Mouse (Mus musculus): ENCODE results near the gene Dapk2. TPM values are rescaled to one million over a fixed set of nuclear protein-coding genes. Genes with fewer than 3 reads are reported as not detected.

Dapk2 gene
- polyA plus RNA-seq, 1 experiment from 2014 or later = 4.4 TPM

GRCm38 (mm10) chr9:66218917-66219725 lies 61.1 kb downstream of the Dapk2 start:
- ATAC-seq (replicated peaks; ENCODE audit: low FRiP score, low TSS enrichment, low read depth) (no peak), DNase-seq (ENCODE audit: low spot score) (no peak)
- Histone ChIP-seq H3K36me3 (ENCODE audit: control insufficient read depth, insufficient read depth, low read length) (no peaks in the 10 kb centered on the region), H3K4me1 (replicated peaks; ENCODE audit: control insufficient read depth, insufficient read depth, low read length) (peaks cover 5% of the 10 kb centered on the region; the same call in 1 of the 2 replicates), H3K27ac (ENCODE audit: low read depth) (no peak overlapping the region), H3K4me3 (ENCODE audit: low read depth, low read length) (no peak overlapping the region), H3K27me3 (replicated peaks; ENCODE audit: control insufficient read depth, insufficient read depth, low read length) (no peaks in the 10 kb centered on the region), H3K9ac (ENCODE audit: low read length) (no peak overlapping the region), H3K4me2 (ENCODE audit: low read length) (no peak overlapping the region), H3K9me3 (ENCODE audit: control insufficient read depth, low read length) (no peaks in the 10 kb centered on the region)
- 78% methylated on average over 10 of the region's 10 CpGs for WGBS

GRCm38 (mm10) chr9:66223872-66224271 lies 65.8 kb downstream of the Dapk2 start:
- DNase-seq (ENCODE audit: low spot score) (no peak), ATAC-seq (replicated peaks; ENCODE audit: low FRiP score, low TSS enrichment, low read depth) (no peak)
- 73% methylated on average over 2 of the region's 2 CpGs for WGBS
- no peaks in the 10 kb centered on the region for H3K27me3 ChIP-seq (replicated peaks; ENCODE audit: control insufficient read depth, insufficient read depth, low read length)
- no peaks in the 10 kb centered on the region for H3K4me1 ChIP-seq (replicated peaks; ENCODE audit: control insufficient read depth, insufficient read depth, low read length)
- H3K9ac ChIP-seq (ENCODE audit: low read length) = no peak overlapping the region
- H3K36me3 ChIP-seq (ENCODE audit: control insufficient read depth, insufficient read depth, low read length) = no peaks in the 10 kb centered on the region
- H3K4me3 ChIP-seq (ENCODE audit: low read depth, low read length) = no peak overlapping the region
- H3K9me3 ChIP-seq (ENCODE audit: control insufficient read depth, low read length) = no peaks in the 10 kb centered on the region
- no peak overlapping the region for H3K27ac ChIP-seq (ENCODE audit: low read depth)
- no peak overlapping the region for H3K4me2 ChIP-seq (ENCODE audit: low read length)

- Histone ChIP-seq H3K9me3 (ENCODE audit: control insufficient read depth, low read length) (no peaks in the 10 kb centered on the region), H3K4me2 (ENCODE audit: low read length) (no peak overlapping the region), H3K27ac (ENCODE audit: low read depth) (no peak overlapping the region), H3K27me3 (replicated peaks; ENCODE audit: control insufficient read depth, insufficient read depth, low read length) (no peaks in the 10 kb centered on the region), H3K9ac (ENCODE audit: low read length) (no peak overlapping the region), H3K4me1 (replicated peaks; ENCODE audit: control insufficient read depth, insufficient read depth, low read length) (no peaks in the 10 kb centered on the region), H3K36me3 (ENCODE audit: control insufficient read depth, insufficient read depth, low read length) (no peaks in the 10 kb centered on the region), H3K4me3 (ENCODE audit: low read depth, low read length) (no peak overlapping the region)
- DNase-seq (ENCODE audit: low spot score) = no peak
- ATAC-seq (replicated peaks; ENCODE audit: low FRiP score, low TSS enrichment, low read depth) = no peak
- WGBS = 69% methylated on average over 5 of the region's 5 CpGs
These were observed 67.9 kb downstream of the Dapk2 start for GRCm38 (mm10) chr9:66225737-66226485.

- no peak for ATAC-seq (replicated peaks; ENCODE audit: low FRiP score, low TSS enrichment, low read depth)
- Histone ChIP-seq H3K9me3 (ENCODE audit: control insufficient read depth, low read length) (no peaks in the 10 kb centered on the region), H3K27me3 (replicated peaks; ENCODE audit: control insufficient read depth, insufficient read depth, low read length) (no peaks in the 10 kb centered on the region), H3K9ac (ENCODE audit: low read length) (no peak overlapping the region), H3K4me1 (replicated peaks; ENCODE audit: control insufficient read depth, insufficient read depth, low read length) (no peaks in the 10 kb centered on the region), H3K4me3 (ENCODE audit: low read depth, low read length) (no peak overlapping the region), H3K36me3 (ENCODE audit: control insufficient read depth, insufficient read depth, low read length) (no peaks in the 10 kb centered on the region), H3K4me2 (ENCODE audit: low read length) (no peak overlapping the region), H3K27ac (ENCODE audit: low read depth) (no peak overlapping the region)
- WGBS = 60% methylated on average over 2 of the region's 2 CpGs
- DNase-seq (ENCODE audit: low spot score) = no peak
These were observed 70.6 kb downstream of the Dapk2 start for GRCm38 (mm10) chr9:66228456-66229151.

GRCm38 (mm10) chr9:66231820-66232479 lies 73.9 kb downstream of the Dapk2 start:
- no peak overlapping the region for H3K27ac ChIP-seq (ENCODE audit: low read depth)
- WGBS = 80% methylated on average over 7 of the region's 7 CpGs
- no peak overlapping the region for H3K9ac ChIP-seq (ENCODE audit: low read length)
- no peaks in the 10 kb centered on the region for H3K4me1 ChIP-seq (replicated peaks; ENCODE audit: control insufficient read depth, insufficient read depth, low read length)
- DNase-seq (ENCODE audit: low spot score) = no peak
- H3K4me3 ChIP-seq (ENCODE audit: low read depth, low read length) = no peak overlapping the region
- no peaks in the 10 kb centered on the region for H3K36me3 ChIP-seq (ENCODE audit: control insufficient read depth, insufficient read depth, low read length)
- ATAC-seq (replicated peaks; ENCODE audit: low FRiP score, low TSS enrichment, low read depth) = no peak
- no peaks in the 10 kb centered on the region for H3K9me3 ChIP-seq (ENCODE audit: control insufficient read depth, low read length)
- no peaks in the 10 kb centered on the region for H3K27me3 ChIP-seq (replicated peaks; ENCODE audit: control insufficient read depth, insufficient read depth, low read length)
- H3K4me2 ChIP-seq (ENCODE audit: low read length) = no peak overlapping the region

GRCm38 (mm10) chr9:66236615-66237014 lies 78.6 kb downstream of the Dapk2 start:
- no peaks in the 10 kb centered on the region for H3K4me1 ChIP-seq (replicated peaks; ENCODE audit: control insufficient read depth, insufficient read depth, low read length)
- H3K27me3 ChIP-seq (replicated peaks; ENCODE audit: control insufficient read depth, insufficient read depth, low read length) = no peaks in the 10 kb centered on the region
- no peak overlapping the region for H3K9ac ChIP-seq (ENCODE audit: low read length)
- no peak overlapping the region for H3K27ac ChIP-seq (ENCODE audit: low read depth)
- no peaks in the 10 kb centered on the region for H3K9me3 ChIP-seq (ENCODE audit: control insufficient read depth, low read length)
- H3K4me2 ChIP-seq (ENCODE audit: low read length) = no peak overlapping the region
- ATAC-seq (replicated peaks; ENCODE audit: low FRiP score, low TSS enrichment, low read depth) = no peak
- no peak overlapping the region for H3K4me3 ChIP-seq (ENCODE audit: low read depth, low read length)
- DNase-seq (ENCODE audit: low spot score) = no peak
- 79% methylated on average over 2 of the region's 2 CpGs for WGBS
- H3K36me3 ChIP-seq (ENCODE audit: control insufficient read depth, insufficient read depth, low read length) = no peaks in the 10 kb centered on the region

GRCm38 (mm10) chr9:66237742-66238141 lies 79.7 kb downstream of the Dapk2 start:
- Histone ChIP-seq H3K36me3 (ENCODE audit: control insufficient read depth, insufficient read depth, low read length) (no peaks in the 10 kb centered on the region), H3K4me2 (ENCODE audit: low read length) (no peak overlapping the region), H3K27ac (ENCODE audit: low read depth) (no peak overlapping the region), H3K9ac (ENCODE audit: low read length) (no peak overlapping the region), H3K4me3 (ENCODE audit: low read depth, low read length) (no peak overlapping the region), H3K9me3 (ENCODE audit: control insufficient read depth, low read length) (no peaks in the 10 kb centered on the region), H3K27me3 (replicated peaks; ENCODE audit: control insufficient read depth, insufficient read depth, low read length) (no peaks in the 10 kb centered on the region), H3K4me1 (replicated peaks; ENCODE audit: control insufficient read depth, insufficient read depth, low read length) (no peaks in the 10 kb centered on the region)
- WGBS = 78% methylated on average over 1 of the region's 1 CpGs
- ATAC-seq (replicated peaks; ENCODE audit: low FRiP score, low TSS enrichment, low read depth) = no peak
- DNase-seq (ENCODE audit: low spot score) = no peak

- Histone ChIP-seq H3K9ac (ENCODE audit: low read length) (no peak overlapping the region), H3K4me3 (ENCODE audit: low read depth, low read length) (no peak overlapping the region), H3K36me3 (ENCODE audit: control insufficient read depth, insufficient read depth, low read length) (no peaks in the 10 kb centered on the region), H3K4me2 (ENCODE audit: low read length) (no peak overlapping the region), H3K4me1 (replicated peaks; ENCODE audit: control insufficient read depth, insufficient read depth, low read length) (no peaks in the 10 kb centered on the region), H3K27ac (ENCODE audit: low read depth) (no peak overlapping the region), H3K9me3 (ENCODE audit: control insufficient read depth, low read length) (no peaks in the 10 kb centered on the region), H3K27me3 (replicated peaks; ENCODE audit: control insufficient read depth, insufficient read depth, low read length) (no peaks in the 10 kb centered on the region)
- 73% methylated on average over 7 of the region's 7 CpGs for WGBS
- DNase-seq (ENCODE audit: low spot score) (no peak), ATAC-seq (replicated peaks; ENCODE audit: low FRiP score, low TSS enrichment, low read depth) (no peak)
These were observed 81.2 kb downstream of the Dapk2 start for GRCm38 (mm10) chr9:66239173-66239572.
